Mouse (Mus musculus): ENCODE results near the gene Tbc1d22a. TPM values are rescaled to one million over a fixed set of nuclear protein-coding genes. Genes with fewer than 3 reads are reported as not detected.

Tbc1d22a gene
- polyA plus RNA-seq, 1 experiment from 2014 or later = 11.6 TPM

- no peak for ATAC-seq
- H3K4me1 ChIP-seq (replicated peaks; ENCODE audit: control insufficient read depth, insufficient read depth, low read length) = peaks cover 4% of the 10 kb centered on the region
- H3K9ac ChIP-seq (replicated peaks; ENCODE audit: low read depth, low read length) = no peak overlapping the region
These were observed 12.7 kb downstream of the Tbc1d22a start for GRCm38 (mm10) chr15:86226968-86227367.

GRCm38 (mm10) chr15:86228186-86228585, 13.9 kb downstream of the Tbc1d22a start:
- WGBS = 45% methylated on average over 3 of the region's 3 CpGs
- H3K4me3 ChIP-seq (replicated peaks; ENCODE audit: low read length) = no peak overlapping the region
- H3K4me2 ChIP-seq (ENCODE audit: low read length) = no peak overlapping the region
- H3K9ac ChIP-seq (replicated peaks; ENCODE audit: low read depth, low read length) = no peak overlapping the region
- H3K9me3 ChIP-seq (ENCODE audit: control insufficient read depth, low read length) = no peaks in the 10 kb centered on the region
- ATAC-seq = no peak
- no peaks in the 10 kb centered on the region for H3K36me3 ChIP-seq (ENCODE audit: control insufficient read depth, insufficient read depth)
- H3K4me1 ChIP-seq (replicated peaks; ENCODE audit: control insufficient read depth, insufficient read depth, low read length) = peaks cover 6% of the 10 kb centered on the region
- H3K27me3 ChIP-seq (replicated peaks; ENCODE audit: control insufficient read depth, insufficient read depth, low read length) = no peaks in the 10 kb centered on the region
- H3K27ac ChIP-seq (ENCODE audit: low read length) = no peak overlapping the region

More at GRCm38 (mm10) chr15:86226968-86227367, 12.7 kb downstream of the Tbc1d22a start:
- Histone ChIP-seq H3K4me2 (ENCODE audit: low read length) (no peak overlapping the region), H3K4me3 (replicated peaks; ENCODE audit: low read length) (no peak overlapping the region), H3K27me3 (replicated peaks; ENCODE audit: control insufficient read depth, insufficient read depth, low read length) (no peaks in the 10 kb centered on the region), H3K27ac (ENCODE audit: low read length) (no peak overlapping the region), H3K36me3 (ENCODE audit: control insufficient read depth, insufficient read depth) (no peaks in the 10 kb centered on the region), H3K9me3 (ENCODE audit: control insufficient read depth, low read length) (no peaks in the 10 kb centered on the region)
- WGBS = 89% methylated on average over 2 of the region's 2 CpGs

- WGBS = 92% methylated on average over 8 of the region's 8 CpGs
- Histone ChIP-seq H3K9me3 (ENCODE audit: control insufficient read depth, low read length) (no peaks in the 10 kb centered on the region), H3K27me3 (replicated peaks; ENCODE audit: control insufficient read depth, insufficient read depth, low read length) (no peaks in the 10 kb centered on the region), H3K9ac (replicated peaks; ENCODE audit: low read depth, low read length) (no peak overlapping the region), H3K4me1 (replicated peaks; ENCODE audit: control insufficient read depth, insufficient read depth, low read length) (peaks cover 6% of the 10 kb centered on the region), H3K4me3 (replicated peaks; ENCODE audit: low read length) (no peak overlapping the region), H3K36me3 (ENCODE audit: control insufficient read depth, insufficient read depth) (no peaks in the 10 kb centered on the region), H3K4me2 (ENCODE audit: low read length) (no peak overlapping the region), H3K27ac (ENCODE audit: low read length) (no peak overlapping the region)
- no peak for ATAC-seq
These were observed 14.8 kb downstream of the Tbc1d22a start for GRCm38 (mm10) chr15:86229088-86229487.

- Histone ChIP-seq H3K27ac (ENCODE audit: low read length) (no peak overlapping the region), H3K4me3 (replicated peaks; ENCODE audit: low read length) (no peak overlapping the region), H3K4me1 (replicated peaks; ENCODE audit: control insufficient read depth, insufficient read depth, low read length) (peaks cover 6% of the 10 kb centered on the region), H3K27me3 (replicated peaks; ENCODE audit: control insufficient read depth, insufficient read depth, low read length) (no peaks in the 10 kb centered on the region), H3K9me3 (ENCODE audit: control insufficient read depth, low read length) (no peaks in the 10 kb centered on the region), H3K4me2 (ENCODE audit: low read length) (no peak overlapping the region), H3K36me3 (ENCODE audit: control insufficient read depth, insufficient read depth) (no peaks in the 10 kb centered on the region), H3K9ac (replicated peaks; ENCODE audit: low read depth, low read length) (no peak overlapping the region)
- ATAC-seq = no peak
- 80% methylated on average over 11 of the region's 11 CpGs for whole genome bisulfite sequencing
These were observed 15.4 kb downstream of the Tbc1d22a start for GRCm38 (mm10) chr15:86229623-86230022.

GRCm38 (mm10) chr15:86231170-86231569, 16.9 kb downstream of the Tbc1d22a start:
- H3K36me3 ChIP-seq (ENCODE audit: control insufficient read depth, insufficient read depth) = no peaks in the 10 kb centered on the region; the same call in 1 of the 2 replicates
- no peaks in the 10 kb centered on the region for H3K27me3 ChIP-seq (replicated peaks; ENCODE audit: control insufficient read depth, insufficient read depth, low read length)
- no peaks in the 10 kb centered on the region for H3K9me3 ChIP-seq (ENCODE audit: control insufficient read depth, low read length)
- no peak overlapping the region for H3K4me3 ChIP-seq (replicated peaks; ENCODE audit: low read length)
- no peak overlapping the region for H3K27ac ChIP-seq (ENCODE audit: low read length)
- H3K4me1 ChIP-seq (replicated peaks; ENCODE audit: control insufficient read depth, insufficient read depth, low read length) = peaks cover 6% of the 10 kb centered on the region
- WGBS = 94% methylated on average over 1 of the region's 1 CpGs
- H3K4me2 ChIP-seq (ENCODE audit: low read length) = no peak overlapping the region
- no peak overlapping the region for H3K9ac ChIP-seq (replicated peaks; ENCODE audit: low read depth, low read length)
- no peak for ATAC-seq

GRCm38 (mm10) chr15:86231831-86232512, 17.7 kb downstream of the Tbc1d22a start:
- ATAC-seq = no peak
- no peaks in the 10 kb centered on the region; the same call in 1 of the 2 replicates for H3K36me3 ChIP-seq (ENCODE audit: control insufficient read depth, insufficient read depth)
- H3K9me3 ChIP-seq (ENCODE audit: control insufficient read depth, low read length) = no peaks in the 10 kb centered on the region
- WGBS = 63% methylated on average over 7 of the region's 7 CpGs
- H3K27me3 ChIP-seq (replicated peaks; ENCODE audit: control insufficient read depth, insufficient read depth, low read length) = no peaks in the 10 kb centered on the region
- H3K4me1 ChIP-seq (replicated peaks; ENCODE audit: control insufficient read depth, insufficient read depth, low read length) = peaks cover 6% of the 10 kb centered on the region
- no peak overlapping the region for H3K9ac ChIP-seq (replicated peaks; ENCODE audit: low read depth, low read length)
- H3K27ac ChIP-seq (ENCODE audit: low read length) = no peak overlapping the region
- no peak overlapping the region for H3K4me2 ChIP-seq (ENCODE audit: low read length)
- H3K4me3 ChIP-seq (replicated peaks; ENCODE audit: low read length) = no peak overlapping the region

GRCm38 (mm10) chr15:86234001-86234400, 19.7 kb downstream of the Tbc1d22a start:
- no peak for ATAC-seq
- H3K36me3 ChIP-seq (ENCODE audit: control insufficient read depth, insufficient read depth) = no peaks in the 10 kb centered on the region; the same call in none of the 2 replicates
- peaks cover 6% of the 10 kb centered on the region for H3K4me1 ChIP-seq (replicated peaks; ENCODE audit: control insufficient read depth, insufficient read depth, low read length)
- no peak overlapping the region for H3K9ac ChIP-seq (replicated peaks; ENCODE audit: low read depth, low read length)
- H3K4me3 ChIP-seq (replicated peaks; ENCODE audit: low read length) = no peak overlapping the region
- 93% methylated on average over 5 of the region's 5 CpGs for WGBS
- H3K4me2 ChIP-seq (ENCODE audit: low read length) = no peak overlapping the region
- no peaks in the 10 kb centered on the region for H3K27me3 ChIP-seq (replicated peaks; ENCODE audit: control insufficient read depth, insufficient read depth, low read length)
- H3K27ac ChIP-seq (ENCODE audit: low read length) = no peak overlapping the region
- no peaks in the 10 kb centered on the region for H3K9me3 ChIP-seq (ENCODE audit: control insufficient read depth, low read length)

GRCm38 (mm10) chr15:86234517-86235441, 20.5 kb downstream of the Tbc1d22a start:
- Histone ChIP-seq H3K4me3 (replicated peaks; ENCODE audit: low read length) (no peak overlapping the region), H3K27ac (ENCODE audit: low read length) (no peak overlapping the region), H3K4me1 (replicated peaks; ENCODE audit: control insufficient read depth, insufficient read depth, low read length) (peaks cover 6% of the 10 kb centered on the region), H3K9me3 (ENCODE audit: control insufficient read depth, low read length) (no peaks in the 10 kb centered on the region), H3K4me2 (ENCODE audit: low read length) (no peak overlapping the region), H3K36me3 (ENCODE audit: control insufficient read depth, insufficient read depth) (no peaks in the 10 kb centered on the region; the same call in none of the 2 replicates), H3K9ac (replicated peaks; ENCODE audit: low read depth, low read length) (no peak overlapping the region), H3K27me3 (replicated peaks; ENCODE audit: control insufficient read depth, insufficient read depth, low read length) (no peaks in the 10 kb centered on the region)
- 82% methylated on average over 22 of the region's 22 CpGs for WGBS
- no peak for ATAC-seq

GRCm38 (mm10) chr15:86236252-86236651, 22.0 kb downstream of the Tbc1d22a start:
- no peaks in the 10 kb centered on the region for H3K27me3 ChIP-seq (replicated peaks; ENCODE audit: control insufficient read depth, insufficient read depth, low read length)
- no peak for ATAC-seq
- H3K9ac ChIP-seq (replicated peaks; ENCODE audit: low read depth, low read length) = no peak overlapping the region
- H3K4me3 ChIP-seq (replicated peaks; ENCODE audit: low read length) = no peak overlapping the region
- no peaks in the 10 kb centered on the region; the same call in none of the 2 replicates for H3K36me3 ChIP-seq (ENCODE audit: control insufficient read depth, insufficient read depth)
- no peaks in the 10 kb centered on the region for H3K9me3 ChIP-seq (ENCODE audit: control insufficient read depth, low read length)
- H3K4me2 ChIP-seq (ENCODE audit: low read length) = no peak overlapping the region
- peaks cover 6% of the 10 kb centered on the region for H3K4me1 ChIP-seq (replicated peaks; ENCODE audit: control insufficient read depth, insufficient read depth, low read length)
- H3K27ac ChIP-seq (ENCODE audit: low read length) = no peak overlapping the region
- 34% methylated on average over 4 of the region's 4 CpGs for WGBS
